Mouse (Mus musculus) heart, embryonic 14.5 days (tissue): ENCODE measurements at regions not wholly inside any gene's neighbourhood (a gene's known extent, or its start where the extent isn't known, plus 50 kb on each side); places are given as distances from the start of the nearest gene placed in this dataset.
A peak's percentile ranks its signal among the peaks of the same experiment; 100 is the strongest.

Experiments
- ATAC-seq: fragments of 200-750 bp; cut with Nextera tagmentation; 2 replicates; pipeline ENCODE4 v1.8.0; 2017; ENCODE audit warnings: low read depth, moderate TSS enrichment; ENCODE audit not compliant: insufficient number of reproducible peaks, insufficient read depth, low FRiP score
- H3K27ac ChIP-seq, 2 experiments: fragments of 200-500 bp in 1 of 2; fragments of 300-500 bp in 1 of 2; sonication (generic) in 1 of 2; replicated peaks in 1 of 2; 2 replicates each; pipeline ENCODE4 v1.5.1; 2012 to 2014; ENCODE audit warnings: low read depth in 2 of 2, low read length in 2 of 2, control low read depth in 1 of 2, mild to moderate bottlenecking in 1 of 2, mixed read lengths in 1 of 2; ENCODE audit not compliant: control insufficient read depth in 1 of 2, insufficient read depth in 1 of 2
- H3K27me3 ChIP-seq: fragments of 300-500 bp; sonication (generic); 2 replicates; pipeline ENCODE4 v1.6.1; 2014; ENCODE audit warnings: mild to moderate bottlenecking, low read length, control low read depth; ENCODE audit not compliant: control insufficient read depth, insufficient read depth
- H3K36me3 ChIP-seq: fragments of 300-500 bp; sonication (generic); 2 replicates; pipeline ENCODE4 v1.6.1; 2014; ENCODE audit warnings: mild to moderate bottlenecking, control low read depth, low read length, mixed read lengths; ENCODE audit not compliant: control insufficient read depth, insufficient read depth
- H3K4me1 ChIP-seq, 2 experiments: fragments of 200-500 bp in 1 of 2; fragments of 300-500 bp in 1 of 2; sonication (generic) in 1 of 2; 2 replicates each; pipeline ENCODE4 v1.6.1; 2012 to 2014; ENCODE audit warnings: low read length in 2 of 2, control low read depth in 1 of 2, mixed read lengths in 1 of 2; ENCODE audit not compliant: control insufficient read depth in 2 of 2, insufficient read depth in 2 of 2
- H3K4me2 ChIP-seq: fragments of 300-500 bp; sonication (generic); 2 replicates; pipeline ENCODE4 v1.6.1; 2014; ENCODE audit warnings: mild to moderate bottlenecking, low read length
- H3K4me3 ChIP-seq, 2 experiments: fragments of 200-500 bp in 1 of 2; fragments of 300-500 bp in 1 of 2; sonication (generic) in 1 of 2; 2 replicates each; pipeline ENCODE4 v1.5.1; 2012 to 2014; ENCODE audit warnings: low read length in 2 of 2, mild to moderate bottlenecking in 2 of 2, control low read depth in 1 of 2, low read depth in 1 of 2, moderate library complexity in 1 of 2; ENCODE audit not compliant: control insufficient read depth in 1 of 2, insufficient read depth in 1 of 2
- H3K9ac ChIP-seq: fragments of 300-500 bp; sonication (generic); 2 replicates; pipeline ENCODE4 v1.6.1; 2014; ENCODE audit warnings: mild to moderate bottlenecking, low read length
- H3K9me3 ChIP-seq: fragments of 300-500 bp; sonication (generic); 2 replicates; pipeline ENCODE4 v1.6.1; 2016; ENCODE audit warnings: low read length, control low read depth; ENCODE audit not compliant: control insufficient read depth
- WGBS: fragments of 180-500 bp; shearing (Covaris S2); extraction: QIAGEN DNeasy Blood & Tissue Kit; methylation state at CpG from one replicate; pipeline ENCODE4 v1.1.7; 2014; 5-methylcytosine and 5-hydroxymethylcytosine counted together

- peak overlapping the region; percentile 13; the same call in 1 of the 2 replicates for H3K4me2 ChIP-seq
- H3K27ac ChIP-seq: 0 out of 4 replicates have a peak overlapping the region, but pooled peaks of 1 of the 2 experiments have one; percentile 24
- H3K4me3 ChIP-seq: no peak overlapping the region
- peaks cover 10% of the 10 kb centered on the region in 2 experiments for H3K4me1 ChIP-seq
- no peaks in the 10 kb centered on the region for H3K9me3 ChIP-seq
- H3K36me3 ChIP-seq: no peaks in the 10 kb centered on the region
- ATAC-seq: no peak
- WGBS: 30% methylated on average over 4 of the region's 4 CpGs
- no peaks in the 10 kb centered on the region for H3K27me3 ChIP-seq
- H3K9ac ChIP-seq: no peak overlapping the region
These were observed 200.2 kb downstream of the Ttc32 start for GRCm38 (mm10) chr12:9229981-9230380.

DNA sequence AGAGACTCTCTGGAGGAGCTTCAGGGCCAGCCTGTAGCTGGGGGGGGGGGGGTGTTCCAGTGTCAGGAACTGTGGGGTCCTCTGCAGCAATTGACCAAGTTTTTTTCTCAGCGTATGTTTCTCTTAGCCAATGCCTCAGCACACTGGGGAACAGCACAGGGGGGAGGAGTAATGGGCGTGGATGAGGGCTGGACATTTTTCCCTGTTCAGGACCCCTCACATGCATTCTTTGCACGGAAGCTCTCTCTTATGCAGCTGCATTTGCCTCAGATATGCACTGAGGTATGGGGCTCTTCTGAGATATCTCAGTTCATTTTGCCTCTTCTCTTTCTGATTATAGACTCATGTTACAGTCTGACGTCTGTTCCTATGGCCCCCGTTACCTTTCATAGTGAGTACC is 200.8 kb downstream of the Ttc32 start:
- H3K36me3 ChIP-seq: no peaks in the 10 kb centered on the region
- no peaks in the 10 kb centered on the region for H3K27me3 ChIP-seq
- no peak for ATAC-seq
- peaks cover 10% of the 10 kb centered on the region in 2 experiments for H3K4me1 ChIP-seq
- 0 out of 2 replicates have a peak overlapping the region, but pooled peaks have one; percentile 13 for H3K4me2 ChIP-seq
- WGBS: 56% methylated on average over 5 of the region's 5 CpGs
- H3K9me3 ChIP-seq: no peaks in the 10 kb centered on the region
- no peak overlapping the region for H3K4me3 ChIP-seq
- H3K9ac ChIP-seq: no peak overlapping the region
- H3K27ac ChIP-seq: no peak overlapping the region

DNA sequence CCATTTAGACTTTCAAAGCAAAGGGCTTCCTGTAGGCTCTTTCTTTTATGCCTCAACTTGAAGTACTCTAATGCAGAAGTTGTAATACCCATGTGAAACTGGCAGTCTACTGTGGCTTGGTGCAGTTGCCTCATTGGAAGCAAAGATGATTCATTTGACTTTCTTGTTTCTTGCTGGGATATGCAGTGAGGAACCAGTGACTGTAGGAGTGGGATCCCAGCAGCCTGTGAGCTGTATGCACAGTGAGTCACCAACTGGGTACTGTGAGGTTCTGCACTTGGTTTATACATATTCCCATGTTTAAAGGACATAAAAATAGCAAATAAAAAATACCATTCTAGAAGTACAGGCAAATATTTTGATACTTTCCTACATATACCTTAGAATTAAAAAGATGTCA is 202.6 kb downstream of the Ttc32 start:
- H3K27me3 ChIP-seq: no peaks in the 10 kb centered on the region
- H3K9me3 ChIP-seq: no peaks in the 10 kb centered on the region
- H3K9ac ChIP-seq: no peak overlapping the region
- no peak overlapping the region for H3K4me3 ChIP-seq
- peaks cover 10 to 13% of the 10 kb centered on the region in 2 experiments for H3K4me1 ChIP-seq
- no peak overlapping the region for H3K4me2 ChIP-seq
- H3K36me3 ChIP-seq: no peaks in the 10 kb centered on the region
- no peak for ATAC-seq
- H3K27ac ChIP-seq: no peak overlapping the region

DNA sequence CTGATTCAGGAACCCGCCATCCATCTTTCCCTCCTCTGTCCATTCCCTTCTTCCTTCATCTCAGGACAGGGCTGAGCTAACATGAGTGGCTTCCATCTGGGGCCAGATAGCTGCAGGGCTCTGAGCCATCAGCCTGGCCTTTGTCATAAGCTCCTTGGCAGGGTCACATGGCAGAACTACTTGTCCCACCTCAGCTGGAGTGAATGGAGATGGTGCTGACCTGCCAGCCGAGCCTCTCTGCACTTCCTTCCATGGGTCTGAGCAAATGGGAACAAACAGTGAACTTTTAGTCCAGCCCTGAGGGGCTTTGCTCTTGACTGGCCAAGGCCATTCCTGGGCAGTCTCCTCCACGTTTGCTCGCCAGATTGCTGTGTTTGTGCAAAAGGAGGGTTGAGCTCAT is 206.1 kb downstream of the Ttc32 start:
- H3K9me3 ChIP-seq: no peaks in the 10 kb centered on the region
- no peak overlapping the region for H3K9ac ChIP-seq
- H3K4me3 ChIP-seq: no peak overlapping the region
- H3K27me3 ChIP-seq: no peaks in the 10 kb centered on the region
- WGBS: 74% methylated on average over 4 of the region's 4 CpGs
- ATAC-seq: no peak
- no peaks in the 10 kb centered on the region for H3K36me3 ChIP-seq
- no peak overlapping the region for H3K27ac ChIP-seq
- H3K4me1 ChIP-seq: peaks cover 7% of the 10 kb centered on the region in 2 experiments; a peak in 3 of 4 replicates
- no peak overlapping the region for H3K4me2 ChIP-seq

DNA sequence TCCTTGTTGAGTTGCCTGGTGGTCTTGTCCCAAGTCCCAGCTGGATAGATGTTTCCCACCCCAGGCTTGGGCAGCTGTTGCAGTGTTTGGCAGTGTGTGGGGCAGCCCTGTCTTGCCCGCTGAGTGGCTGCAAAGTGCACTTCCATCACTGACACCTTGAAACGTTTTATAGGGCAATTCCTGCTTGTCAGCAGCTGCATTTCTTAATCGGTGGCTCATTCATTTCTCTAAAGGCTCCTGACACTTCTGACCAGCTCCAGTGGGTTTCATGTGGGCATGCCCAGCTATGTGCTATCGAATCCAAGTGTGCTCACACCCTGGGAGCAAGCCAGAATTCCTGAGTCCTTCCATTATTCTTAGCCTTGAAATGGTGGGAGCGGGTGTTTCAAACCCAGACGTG is 207.7 kb downstream of the Ttc32 start:
- Histone ChIP-seq H3K27ac (peak overlapping the region; percentile 20 to 71; a peak in 3 of 4 replicates), H3K36me3 (no peaks in the 10 kb centered on the region), H3K4me3 (no peak overlapping the region), H3K27me3 (no peaks in the 10 kb centered on the region), H3K9ac (no peak overlapping the region), H3K4me2 (0 out of 2 replicates have a peak overlapping the region, but pooled peaks have one; percentile 14), H3K4me1 (peaks cover 7% of the 10 kb centered on the region in 2 experiments; a peak in 3 of 4 replicates), H3K9me3 (no peaks in the 10 kb centered on the region)
- ATAC-seq: peak; percentile 73
- 26% methylated on average over 6 of the region's 6 CpGs for WGBS

- peak overlapping the region; percentile 20 to 71 for H3K27ac ChIP-seq
- 48% methylated on average over 1 of the region's 1 CpGs for WGBS
- no peak for ATAC-seq
These were observed 208.2 kb downstream of the Ttc32 start for GRCm38 (mm10) chr12:9237955-9238354.

DNA sequence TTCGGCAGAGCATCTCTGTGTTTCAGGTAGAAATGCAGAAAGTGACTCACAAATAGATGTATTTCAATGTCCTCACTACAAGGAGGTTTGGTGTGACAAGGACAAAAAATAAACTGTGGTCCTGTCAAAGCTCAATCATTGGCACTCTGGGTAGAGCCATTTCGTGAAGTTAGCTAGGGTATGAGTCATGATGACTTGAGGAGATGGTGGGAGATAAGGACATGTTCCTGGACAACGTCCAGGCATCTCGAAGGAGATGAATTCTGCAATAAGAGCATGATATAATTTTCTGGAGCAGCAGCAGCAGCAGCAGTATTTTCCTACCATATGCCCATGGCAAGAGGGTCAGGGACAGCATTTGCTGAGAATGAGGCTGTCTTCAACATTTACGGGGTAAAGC is 217.7 kb downstream of the Ttc32 start:
- Histone ChIP-seq H3K9ac (no peak overlapping the region), H3K4me1 (no peaks in the 10 kb centered on the region; a peak in 1 of 4 replicates), H3K27ac (no peak overlapping the region), H3K4me3 (no peak overlapping the region), H3K27me3 (no peaks in the 10 kb centered on the region), H3K9me3 (no peaks in the 10 kb centered on the region), H3K4me2 (no peak overlapping the region), H3K36me3 (no peaks in the 10 kb centered on the region)
- whole genome bisulfite sequencing: 56% methylated on average over 5 of the region's 5 CpGs
- ATAC-seq: no peak

More at GRCm38 (mm10) chr12:9237955-9238354, 208.2 kb downstream of the Ttc32 start:
- H3K36me3 ChIP-seq: no peaks in the 10 kb centered on the region
- no peaks in the 10 kb centered on the region for H3K9me3 ChIP-seq
- H3K27me3 ChIP-seq: no peaks in the 10 kb centered on the region
- H3K9ac ChIP-seq: no peak overlapping the region
- no peak overlapping the region for H3K4me3 ChIP-seq
- 0 out of 2 replicates have a peak overlapping the region, but pooled peaks have one; percentile 14 for H3K4me2 ChIP-seq
- peaks cover 7% of the 10 kb centered on the region in 2 experiments; a peak in 3 of 4 replicates for H3K4me1 ChIP-seq

DNA sequence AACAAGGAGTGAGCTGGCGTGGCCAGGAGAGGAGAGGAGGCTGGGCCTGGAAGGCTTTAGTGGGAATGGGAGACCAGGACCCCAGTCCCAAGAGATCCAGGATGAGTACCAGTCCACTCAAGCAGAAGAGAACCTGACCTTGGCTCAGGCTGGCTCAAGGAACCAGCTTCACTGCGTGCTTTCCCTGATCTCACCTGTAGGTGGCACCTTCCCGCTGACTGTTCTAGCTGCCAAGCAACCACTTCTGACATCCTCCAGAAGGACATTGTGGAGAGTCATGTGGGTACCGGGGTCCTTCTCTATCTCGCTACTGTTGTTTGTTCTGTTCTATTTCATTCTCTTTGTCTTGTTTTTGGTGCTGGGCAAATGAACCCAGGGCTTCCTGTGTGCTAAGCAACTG is 222.0 kb downstream of the Ttc32 start:
- no peak overlapping the region for H3K4me3 ChIP-seq
- no peaks in the 10 kb centered on the region for H3K36me3 ChIP-seq
- 21% methylated on average over 5 of the region's 5 CpGs for WGBS
- H3K9ac ChIP-seq: no peak overlapping the region
- peaks cover 3 to 4% of the 10 kb centered on the region in 2 experiments; a peak in 1 of 4 replicates for H3K4me1 ChIP-seq
- H3K27ac ChIP-seq: no peak overlapping the region
- ATAC-seq: no peak
- H3K4me2 ChIP-seq: no peak overlapping the region
- H3K9me3 ChIP-seq: no peaks in the 10 kb centered on the region
- no peaks in the 10 kb centered on the region for H3K27me3 ChIP-seq
